Mouse (Mus musculus): Measurements from ENCODE around the gene Ankrd33. TPM values are rescaled to one million over a fixed set of nuclear protein-coding genes. Genes with fewer than 3 reads are reported as not detected.
"Not testable (repeated sequence)": the region's sequence is repeated elsewhere in the genome, so short reads cannot be mapped to it uniquely, and the experiment has no call there.

Ankrd33 gene
- polyA plus RNA-seq, 1 experiment from 2014 or later, result not detected

GRCm38 (mm10) chr15:101105496-101105994 lies 10.0 kb upstream of the Ankrd33 start:
- peak; percentile 74 for ATAC-seq (ENCODE audit: low read depth)

GRCm38 (mm10) chr15:101106011-101106410 lies 9.5 kb upstream of the Ankrd33 start:
- H3K4me1 ChIP-seq (ENCODE audit: control insufficient read depth, insufficient read depth, low read length), result no peaks in the 10 kb centered on the region
- peak overlapping the region; percentile 34; the same call in 1 of the 2 replicates for H3K4me2 ChIP-seq (ENCODE audit: low read depth, low read length)
- ATAC-seq (ENCODE audit: low read depth), result no peak
- no peak for DNase-seq (ENCODE audit: low spot score)
- H3K9me3 ChIP-seq (ENCODE audit: control insufficient read depth, low read length), result no peaks in the 10 kb centered on the region
- no peaks in the 10 kb centered on the region for H3K27me3 ChIP-seq (replicated peaks; ENCODE audit: control insufficient read depth, insufficient read depth, low read length)
- H3K27ac ChIP-seq (replicated peaks; ENCODE audit: low read depth, low read length), result no peak overlapping the region
- H3K36me3 ChIP-seq (ENCODE audit: control insufficient read depth, insufficient read depth, low read length), result no peaks in the 10 kb centered on the region
- 77% methylated on average over 10 of the region's 10 CpGs for WGBS
- no peak overlapping the region for H3K4me3 ChIP-seq (ENCODE audit: low read depth, low read length)
- H3K9ac ChIP-seq (ENCODE audit: low read depth, low read length), result no peak overlapping the region

More at GRCm38 (mm10) chr15:101105496-101105994, 10.0 kb upstream of the Ankrd33 start:
- Histone ChIP-seq H3K4me1 (ENCODE audit: control insufficient read depth, insufficient read depth, low read length) (no peaks in the 10 kb centered on the region), H3K9ac (ENCODE audit: low read depth, low read length) (no peak overlapping the region), H3K36me3 (ENCODE audit: control insufficient read depth, insufficient read depth, low read length) (no peaks in the 10 kb centered on the region), H3K4me2 (ENCODE audit: low read depth, low read length) (peak overlapping the region; percentile 34), H3K27me3 (replicated peaks; ENCODE audit: control insufficient read depth, insufficient read depth, low read length) (no peaks in the 10 kb centered on the region), H3K27ac (replicated peaks; ENCODE audit: low read depth, low read length) (no peak overlapping the region), H3K4me3 (ENCODE audit: low read depth, low read length) (no peak overlapping the region), H3K9me3 (ENCODE audit: control insufficient read depth, low read length) (no peaks in the 10 kb centered on the region)
- peak; percentile 61 for DNase-seq (ENCODE audit: low spot score)
- WGBS, result 19% methylated on average over 12 of the region's 12 CpGs

GRCm38 (mm10) chr15:101107906-101108671 lies 7.5 kb upstream of the Ankrd33 start:
- Histone ChIP-seq H3K4me1 (ENCODE audit: control insufficient read depth, insufficient read depth, low read length) (no peaks in the 10 kb centered on the region), H3K4me3 (ENCODE audit: low read depth, low read length) (no peak overlapping the region), H3K9ac (ENCODE audit: low read depth, low read length) (no peak overlapping the region), H3K9me3 (ENCODE audit: control insufficient read depth, low read length) (no peaks in the 10 kb centered on the region), H3K36me3 (ENCODE audit: control insufficient read depth, insufficient read depth, low read length) (no peaks in the 10 kb centered on the region), H3K27me3 (replicated peaks; ENCODE audit: control insufficient read depth, insufficient read depth, low read length) (no peaks in the 10 kb centered on the region), H3K4me2 (ENCODE audit: low read depth, low read length) (no peak overlapping the region), H3K27ac (replicated peaks; ENCODE audit: low read depth, low read length) (no peak overlapping the region)
- ATAC-seq (ENCODE audit: low read depth), result no peak
- WGBS, result 85% methylated on average over 5 of the region's 5 CpGs
- no peak for DNase-seq (ENCODE audit: low spot score)

GRCm38 (mm10) chr15:101113176-101113575 lies 2.4 kb upstream of the Ankrd33 start:
- Histone ChIP-seq H3K4me2 (ENCODE audit: low read depth, low read length) (no peak overlapping the region), H3K27me3 (replicated peaks; ENCODE audit: control insufficient read depth, insufficient read depth, low read length) (no peaks in the 10 kb centered on the region), H3K4me3 (ENCODE audit: low read depth, low read length) (no peak overlapping the region), H3K4me1 (ENCODE audit: control insufficient read depth, insufficient read depth, low read length) (no peaks in the 10 kb centered on the region), H3K9ac (ENCODE audit: low read depth, low read length) (no peak overlapping the region), H3K36me3 (ENCODE audit: control insufficient read depth, insufficient read depth, low read length) (no peaks in the 10 kb centered on the region), H3K27ac (replicated peaks; ENCODE audit: low read depth, low read length) (peak overlapping the region; percentile 53), H3K9me3 (ENCODE audit: control insufficient read depth, low read length) (no peaks in the 10 kb centered on the region)
- DNase-seq (ENCODE audit: low spot score), result peak; percentile 80
- 46% methylated on average over 8 of the region's 8 CpGs for WGBS
- ATAC-seq (ENCODE audit: low read depth), result 0 out of 2 replicates have a peak, but pooled peaks have one; percentile 44

GRCm38 (mm10) chr15:101113778-101114177 lies 1.8 kb upstream of the Ankrd33 start:
- not testable (repeated sequence) for H3K4me1 ChIP-seq (ENCODE audit: control insufficient read depth, insufficient read depth, low read length); H3K9ac ChIP-seq (ENCODE audit: low read depth, low read length); H3K9me3 ChIP-seq (ENCODE audit: control insufficient read depth, low read length); H3K4me2 ChIP-seq (ENCODE audit: low read depth, low read length); H3K27me3 ChIP-seq (replicated peaks; ENCODE audit: control insufficient read depth, insufficient read depth, low read length); H3K4me3 ChIP-seq (ENCODE audit: low read depth, low read length); ATAC-seq (ENCODE audit: low read depth); H3K36me3 ChIP-seq (ENCODE audit: control insufficient read depth, insufficient read depth, low read length); DNase-seq (ENCODE audit: low spot score)
- H3K27ac ChIP-seq (replicated peaks; ENCODE audit: low read depth, low read length), result peak overlapping the region; percentile 53; the same call in 1 of the 2 replicates
- WGBS, result 95% methylated on average over 2 of the region's 2 CpGs

- H3K27ac ChIP-seq (replicated peaks; ENCODE audit: low read depth, low read length), result no peak overlapping the region
- ATAC-seq (ENCODE audit: low read depth) (no peak), DNase-seq (ENCODE audit: low spot score) (no peak)
- H3K4me1 ChIP-seq (ENCODE audit: control insufficient read depth, insufficient read depth, low read length), result no peaks in the 10 kb centered on the region
- no peaks in the 10 kb centered on the region for H3K27me3 ChIP-seq (replicated peaks; ENCODE audit: control insufficient read depth, insufficient read depth, low read length)
- no peaks in the 10 kb centered on the region for H3K36me3 ChIP-seq (ENCODE audit: control insufficient read depth, insufficient read depth, low read length)
- no peaks in the 10 kb centered on the region for H3K9me3 ChIP-seq (ENCODE audit: control insufficient read depth, low read length)
- H3K4me2 ChIP-seq (ENCODE audit: low read depth, low read length), result no peak overlapping the region
- no peak overlapping the region for H3K4me3 ChIP-seq (ENCODE audit: low read depth, low read length)
- 45% methylated on average over 12 of the region's 14 CpGs for WGBS
- 0 out of 2 replicates have a peak overlapping the region, but pooled peaks have one; percentile 19 for H3K9ac ChIP-seq (ENCODE audit: low read depth, low read length)
These were observed 3.0 kb downstream of the Ankrd33 start for GRCm38 (mm10) chr15:101118399-101119125.

GRCm38 (mm10) chr15:101121411-101122289 lies 6.1 kb downstream of the Ankrd33 start:
- H3K27me3 ChIP-seq (replicated peaks; ENCODE audit: control insufficient read depth, insufficient read depth, low read length), result no peaks in the 10 kb centered on the region
- no peak for ATAC-seq (ENCODE audit: low read depth)

GRCm38 (mm10) chr15:101122290-101122589 lies 6.7 kb downstream of the Ankrd33 start:
- Histone ChIP-seq H3K4me2 (ENCODE audit: low read depth, low read length) (no peak overlapping the region), H3K4me1 (ENCODE audit: control insufficient read depth, insufficient read depth, low read length) (no peaks in the 10 kb centered on the region), H3K36me3 (ENCODE audit: control insufficient read depth, insufficient read depth, low read length) (no peaks in the 10 kb centered on the region), H3K27me3 (replicated peaks; ENCODE audit: control insufficient read depth, insufficient read depth, low read length) (no peaks in the 10 kb centered on the region), H3K27ac (replicated peaks; ENCODE audit: low read depth, low read length) (no peak overlapping the region), H3K4me3 (ENCODE audit: low read depth, low read length) (no peak overlapping the region), H3K9me3 (ENCODE audit: control insufficient read depth, low read length) (no peaks in the 10 kb centered on the region), H3K9ac (ENCODE audit: low read depth, low read length) (no peak overlapping the region)
- DNase-seq (ENCODE audit: low spot score) (no peak), ATAC-seq (ENCODE audit: low read depth) (no peak)
- WGBS, result 33% methylated on average over 2 of the region's 2 CpGs

More at GRCm38 (mm10) chr15:101121411-101122289, 6.1 kb downstream of the Ankrd33 start:
- H3K9me3 ChIP-seq (ENCODE audit: control insufficient read depth, low read length), result no peaks in the 10 kb centered on the region
- WGBS, result 73% methylated on average over 9 of the region's 9 CpGs
- no peak overlapping the region for H3K4me2 ChIP-seq (ENCODE audit: low read depth, low read length)
- no peak overlapping the region for H3K9ac ChIP-seq (ENCODE audit: low read depth, low read length)
- no peak for DNase-seq (ENCODE audit: low spot score)
- H3K4me3 ChIP-seq (ENCODE audit: low read depth, low read length), result no peak overlapping the region
- H3K4me1 ChIP-seq (ENCODE audit: control insufficient read depth, insufficient read depth, low read length), result no peaks in the 10 kb centered on the region
- no peak overlapping the region for H3K27ac ChIP-seq (replicated peaks; ENCODE audit: low read depth, low read length)
- H3K36me3 ChIP-seq (ENCODE audit: control insufficient read depth, insufficient read depth, low read length), result no peaks in the 10 kb centered on the region
